Mouse (Mus musculus): ENCODE measurements around the gene Rccd1. TPM values are rescaled to one million over a fixed set of nuclear protein-coding genes. Genes with fewer than 3 reads are reported as not detected.

The Rccd1 gene
- 12.6 and 19.0 TPM in 2 replicates for total RNA-seq (2017)

DNA sequence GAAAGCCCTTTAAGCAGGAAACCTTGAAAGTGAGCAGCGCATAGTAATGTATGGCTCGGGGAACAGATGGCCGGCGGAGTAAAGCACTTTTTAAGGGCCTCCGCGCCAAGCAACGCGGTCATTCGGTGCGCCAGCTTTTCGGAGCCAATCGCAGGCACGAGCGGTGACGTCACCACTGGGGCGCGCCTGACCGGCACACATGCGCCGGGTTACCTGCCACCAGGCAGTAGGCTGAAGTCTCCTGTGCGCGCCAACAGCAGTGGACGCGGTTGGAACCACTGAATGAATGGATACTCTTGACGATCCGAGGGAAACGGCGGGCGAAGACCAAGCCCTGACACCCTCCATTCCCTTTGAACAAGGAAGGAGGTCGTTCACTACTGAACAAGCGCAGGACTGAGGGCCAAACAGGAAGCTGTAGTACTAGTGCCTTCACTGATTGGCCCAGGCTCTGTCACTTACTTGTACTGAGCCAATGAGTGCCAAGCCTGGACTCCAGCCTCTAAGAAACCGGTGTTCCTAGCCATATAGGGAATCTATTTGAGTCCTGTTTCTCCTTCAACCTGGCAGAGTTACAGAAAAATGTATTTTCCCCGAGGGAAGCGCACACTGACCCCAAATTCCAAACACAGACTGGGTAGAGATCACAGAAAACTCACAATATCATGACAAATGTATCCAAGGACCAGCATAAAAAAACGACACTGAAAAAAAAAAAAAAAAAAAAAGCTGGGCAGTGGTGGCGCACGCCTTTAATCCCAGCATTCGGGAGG is at the start of gene Rccd1:
TSS of gene Rccd1 (minus strand) at position 412 of the 773 bp plus-strand sequence.
- ATAC-seq (replicated peaks; ENCODE audit: low read depth, poor library complexity, severe bottlenecking) = peak; percentile 97

DNA sequence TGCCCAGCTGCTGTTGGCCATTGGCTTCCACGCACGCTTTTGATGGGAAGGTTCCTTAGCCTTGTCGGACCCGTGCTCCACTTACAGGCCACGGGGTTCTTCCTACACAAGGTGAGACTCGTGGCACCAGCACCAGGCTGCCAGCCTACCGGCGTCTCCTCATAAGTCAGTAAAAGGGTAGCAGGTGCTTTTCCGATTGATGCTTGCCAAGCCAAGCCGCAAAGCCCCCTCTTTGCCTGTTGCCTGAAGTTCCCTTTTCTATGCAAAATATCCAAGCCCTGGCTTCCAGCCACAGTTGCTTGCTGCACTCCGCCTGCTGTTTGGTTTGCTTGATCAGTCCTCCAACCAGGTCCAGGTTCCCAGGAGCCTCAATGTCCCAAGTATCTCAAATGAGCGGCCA is 49.6 kb upstream of the Rccd1 start:
- peak; percentile 12 for ATAC-seq (replicated peaks; ENCODE audit: low read depth, poor library complexity, severe bottlenecking)

DNA sequence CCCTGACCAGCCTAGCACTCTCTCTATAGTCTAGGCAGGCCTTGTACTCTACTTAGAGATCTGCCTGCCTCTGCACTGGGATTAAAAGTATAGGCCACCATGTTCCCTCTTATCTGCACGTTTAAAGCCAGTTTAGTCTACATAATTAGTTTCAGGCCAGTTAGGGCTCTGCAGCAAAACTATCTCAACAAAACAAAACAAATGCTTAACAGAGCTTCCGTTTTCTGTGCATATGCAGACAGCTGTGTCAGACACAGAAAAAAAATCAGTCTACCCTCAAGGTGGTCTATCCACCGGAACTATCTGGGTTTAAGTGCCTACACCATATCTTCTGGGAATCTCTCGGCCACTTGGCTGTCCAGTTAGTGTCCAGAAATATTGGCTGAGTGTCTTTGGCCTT is 49.1 kb upstream of the Rccd1 start:
- ATAC-seq (replicated peaks; ENCODE audit: low read depth, poor library complexity, severe bottlenecking) = no peak

DNA sequence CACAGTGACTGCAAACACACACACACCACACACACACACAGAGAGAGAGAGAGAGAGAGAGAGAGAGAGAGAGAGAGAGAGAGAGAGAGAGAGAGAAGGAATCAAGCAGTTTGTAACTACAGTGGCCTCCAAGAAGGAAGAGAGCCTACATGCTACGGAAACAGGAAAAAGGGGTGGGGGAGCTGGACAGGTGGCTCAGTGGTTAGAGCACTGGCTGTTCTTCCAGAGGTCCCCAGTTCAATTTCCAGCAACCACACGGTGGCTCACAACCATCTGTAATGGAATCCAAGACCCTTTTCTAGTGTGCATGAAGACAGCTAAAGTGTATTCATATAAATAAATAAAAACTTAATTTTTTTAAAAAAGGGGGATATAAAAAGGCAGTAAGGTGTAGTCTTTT is 48.4 kb upstream of the Rccd1 start:
- no peak for ATAC-seq (replicated peaks; ENCODE audit: low read depth, poor library complexity, severe bottlenecking)

DNA sequence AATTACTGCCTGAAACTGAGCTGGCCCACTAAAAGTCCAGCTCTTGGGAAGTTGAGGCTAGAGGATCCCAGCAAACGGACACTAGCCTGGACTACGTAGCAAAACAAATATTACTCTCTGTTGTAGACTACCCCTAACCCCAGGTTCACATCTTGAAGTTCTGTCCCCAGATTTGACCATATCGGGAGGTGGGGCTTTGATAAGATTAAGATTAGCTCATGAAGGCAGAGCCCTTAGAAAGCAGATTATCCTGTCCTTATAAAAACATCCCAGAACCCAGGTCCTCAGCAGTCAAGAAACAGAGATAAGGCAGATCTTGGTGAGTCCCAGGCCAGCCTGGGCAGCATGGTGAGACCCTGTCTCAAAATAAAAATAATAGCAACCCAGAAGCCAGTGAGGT is 47.9 kb upstream of the Rccd1 start:
- ATAC-seq (replicated peaks; ENCODE audit: low read depth, poor library complexity, severe bottlenecking) = no peak

DNA sequence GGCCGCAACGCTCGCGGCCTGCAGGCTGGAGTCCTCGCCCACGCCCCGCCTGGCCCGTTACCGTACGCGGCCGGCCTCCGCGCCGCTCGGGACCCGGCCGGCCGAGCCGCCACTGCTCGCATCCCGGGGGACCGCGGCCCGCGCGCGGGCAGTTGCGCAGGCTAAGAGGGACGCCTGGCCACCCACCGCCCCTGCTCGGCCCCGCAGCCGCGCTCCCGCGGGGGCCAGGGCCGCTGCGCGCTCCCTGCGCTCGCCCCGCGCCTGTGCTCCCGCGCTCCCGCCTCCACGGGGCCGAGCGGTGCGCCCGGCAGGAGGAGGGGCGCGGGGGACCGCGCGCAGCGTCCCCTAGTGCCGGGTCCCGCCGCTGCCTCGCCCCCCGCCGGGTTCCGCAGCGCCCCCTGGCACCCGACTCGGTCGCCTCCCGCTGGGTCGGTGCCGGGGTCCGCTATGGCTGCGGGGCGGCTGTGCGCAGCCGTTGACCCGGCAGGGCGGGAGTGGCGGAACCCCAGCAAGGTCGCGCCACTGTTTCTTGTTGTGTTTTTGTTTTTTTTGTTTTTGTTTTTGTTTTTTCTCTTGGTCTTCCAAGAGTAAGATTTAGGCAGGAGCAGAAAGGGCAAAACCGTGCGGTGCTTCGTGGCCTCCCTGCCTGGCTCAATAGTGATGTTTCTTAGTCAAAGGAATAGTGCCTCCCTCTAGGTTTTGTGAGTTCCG is 46.9 kb upstream of the Rccd1 start, which contains the start of gene Man2a2:
TSS of gene Man2a2 (minus strand) at position 335 of the 711 bp plus-strand sequence.
- ATAC-seq (replicated peaks; ENCODE audit: low read depth, poor library complexity, severe bottlenecking) = peak; percentile 20; the same call in 1 of the 2 replicates

DNA sequence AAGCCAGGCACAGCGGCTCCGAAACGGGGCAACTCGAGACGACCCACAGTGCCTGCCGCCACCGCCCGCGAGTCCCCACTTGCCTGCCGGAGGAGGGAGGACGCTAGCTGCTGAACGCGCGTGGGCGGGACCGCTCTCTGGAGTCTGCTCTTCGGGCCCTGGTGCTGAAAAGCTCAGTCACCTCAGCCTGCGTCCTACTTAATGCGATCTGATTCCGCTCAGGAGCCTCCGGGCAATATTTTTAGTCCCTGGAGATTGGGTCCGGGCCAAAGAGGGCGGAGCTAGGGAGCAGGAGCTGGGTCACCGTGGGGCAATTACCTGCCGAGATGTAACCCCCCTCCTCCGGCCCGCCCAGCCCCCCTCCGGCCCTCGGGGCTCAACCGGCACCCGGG is 46.4 kb upstream of the Rccd1 start:
- ATAC-seq (replicated peaks; ENCODE audit: low read depth, poor library complexity, severe bottlenecking) = peak; percentile 37

DNA sequence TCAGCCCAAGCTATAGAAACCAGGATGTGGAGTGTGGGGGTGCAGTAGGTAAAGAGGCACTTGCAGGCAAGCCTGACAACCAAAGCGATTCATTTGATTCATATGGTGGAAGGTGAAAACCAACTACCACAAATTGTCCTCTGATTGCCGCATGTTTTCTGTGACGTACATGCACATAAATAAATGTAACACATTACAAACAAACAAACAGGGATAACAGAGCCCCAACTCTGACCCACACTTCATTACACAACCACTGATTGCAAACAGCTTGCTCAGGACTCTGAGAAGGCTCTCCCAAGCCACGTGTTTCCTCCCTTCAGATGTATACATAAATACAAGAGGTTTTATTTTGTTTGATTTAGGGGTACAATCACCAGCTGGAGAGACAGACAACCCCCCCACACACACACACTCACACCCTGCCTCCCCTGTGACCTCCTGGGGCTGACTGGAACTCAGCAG is 45.7 kb upstream of the Rccd1 start:
- no peak for ATAC-seq (replicated peaks; ENCODE audit: low read depth, poor library complexity, severe bottlenecking)

DNA sequence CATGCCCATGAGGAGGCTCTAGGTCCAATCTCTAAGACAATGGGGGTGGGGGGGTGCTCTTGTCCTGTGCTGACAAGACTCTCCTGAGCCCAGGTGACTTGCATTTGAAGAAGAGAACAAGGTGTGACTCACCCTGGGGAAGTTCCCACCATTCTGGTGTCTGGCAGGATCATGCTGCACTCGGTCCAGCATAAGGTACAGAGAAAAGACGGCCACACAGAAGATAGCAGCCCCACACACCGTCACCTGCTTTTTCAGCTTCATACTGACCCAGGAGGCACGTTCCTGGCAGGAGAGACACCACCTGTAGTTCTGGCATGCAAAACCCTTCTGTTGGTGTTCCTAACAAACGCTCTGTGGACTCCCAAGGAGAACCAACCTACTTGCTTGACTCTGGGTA is 45.2 kb upstream of the Rccd1 start:
- ATAC-seq (replicated peaks; ENCODE audit: low read depth, poor library complexity, severe bottlenecking) = no peak

DNA sequence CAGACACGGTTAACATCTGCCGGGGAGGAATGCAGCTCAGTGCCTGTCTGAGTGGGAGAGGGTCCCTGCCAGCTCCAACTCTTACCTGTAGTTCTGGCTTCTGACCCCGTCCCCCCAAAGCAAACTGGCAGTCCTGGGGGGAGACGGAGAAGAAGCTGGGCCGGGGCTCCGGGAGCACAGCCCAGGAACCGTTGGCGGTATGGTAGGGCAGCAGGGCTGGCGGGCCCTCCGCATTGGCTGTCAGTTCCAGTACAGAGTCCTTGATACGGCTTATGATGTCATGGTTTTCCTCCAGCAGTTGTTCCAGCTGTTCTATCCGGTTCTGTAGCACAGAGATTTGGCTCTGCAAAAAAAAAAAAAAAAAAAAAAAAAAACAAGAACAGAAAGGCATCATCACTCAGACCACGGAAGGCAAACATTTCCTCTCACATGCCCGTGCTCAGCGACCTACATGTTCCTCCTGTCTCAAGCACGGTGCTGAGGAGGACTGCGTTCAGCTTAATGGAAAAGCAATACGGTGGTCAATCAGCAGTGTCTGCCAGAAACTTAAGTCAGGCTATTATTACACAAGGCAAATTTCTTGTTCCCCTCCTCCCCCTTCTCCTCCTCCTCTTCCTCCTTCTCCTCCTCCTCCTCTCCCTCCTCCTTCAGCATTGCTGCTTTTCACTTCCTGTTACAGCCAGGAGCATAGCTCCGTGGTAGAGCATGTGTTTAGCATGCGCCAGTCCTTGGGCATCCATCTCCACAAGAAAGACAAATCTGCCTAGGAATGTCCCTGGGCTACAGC is 44.6 kb upstream of the Rccd1 start:
- peak; percentile 60 for ATAC-seq (replicated peaks; ENCODE audit: low read depth, poor library complexity, severe bottlenecking)

DNA sequence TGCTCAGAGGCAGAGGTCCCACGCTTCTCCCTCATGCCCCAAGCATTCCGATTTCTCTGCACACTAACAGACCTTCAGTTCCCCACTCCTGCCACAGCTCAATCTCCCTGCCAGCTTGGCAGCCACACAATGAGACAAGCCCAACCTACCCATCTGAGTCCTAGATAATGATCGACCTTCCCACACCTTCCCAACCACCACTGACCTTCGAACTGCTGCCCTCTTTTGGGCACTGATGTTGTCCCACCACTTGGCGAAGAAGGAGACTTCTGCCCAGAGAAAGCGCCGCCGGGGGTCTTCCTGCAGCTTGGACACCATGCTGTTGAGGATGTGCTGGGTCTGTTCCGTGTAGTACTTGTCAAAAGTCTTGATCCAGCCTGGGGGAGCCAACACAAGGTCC is 43.8 kb upstream of the Rccd1 start:
- ATAC-seq (replicated peaks; ENCODE audit: low read depth, poor library complexity, severe bottlenecking) = no peak

DNA sequence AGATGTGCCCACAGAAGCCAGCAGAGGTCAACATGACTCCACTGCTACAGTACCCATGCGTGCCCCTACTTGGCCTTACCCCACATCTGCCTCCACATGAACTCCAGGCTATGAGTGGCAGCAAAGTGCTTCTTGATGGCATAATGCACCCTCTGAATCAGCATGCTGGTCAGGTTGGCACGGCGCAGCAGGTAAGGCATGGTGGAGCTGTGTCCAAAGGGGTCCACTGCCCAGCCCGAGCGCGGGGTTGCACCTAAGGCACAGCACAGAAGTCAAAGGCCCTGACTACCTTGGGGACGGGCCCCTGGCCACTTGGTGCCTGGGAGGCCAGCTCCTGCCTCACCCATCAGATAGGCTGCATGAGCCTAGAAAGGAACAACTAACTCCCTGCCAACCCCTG is 43.0 kb upstream of the Rccd1 start:
- no peak for ATAC-seq (replicated peaks; ENCODE audit: low read depth, poor library complexity, severe bottlenecking)

DNA sequence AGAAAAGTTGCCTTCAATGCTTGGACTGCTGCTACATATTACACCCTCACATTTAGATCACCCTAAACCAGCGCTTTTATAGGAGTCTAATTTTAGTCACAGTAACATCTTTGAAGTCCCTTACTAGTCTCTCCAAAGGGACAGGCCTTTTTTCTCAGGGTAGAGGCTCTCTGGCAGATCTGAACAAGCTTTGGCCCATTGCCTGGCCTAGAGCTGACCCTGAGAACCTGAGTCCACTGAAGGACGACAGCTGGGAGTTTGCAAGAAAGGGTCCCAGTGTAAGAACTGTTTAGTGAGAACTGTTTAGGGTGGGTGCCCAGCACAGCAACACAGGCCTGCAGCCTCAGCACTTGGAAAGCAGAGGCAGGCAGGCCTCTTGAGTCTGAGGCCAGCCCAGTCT is 41.5 kb upstream of the Rccd1 start:
- ATAC-seq (replicated peaks; ENCODE audit: low read depth, poor library complexity, severe bottlenecking) = no peak

DNA sequence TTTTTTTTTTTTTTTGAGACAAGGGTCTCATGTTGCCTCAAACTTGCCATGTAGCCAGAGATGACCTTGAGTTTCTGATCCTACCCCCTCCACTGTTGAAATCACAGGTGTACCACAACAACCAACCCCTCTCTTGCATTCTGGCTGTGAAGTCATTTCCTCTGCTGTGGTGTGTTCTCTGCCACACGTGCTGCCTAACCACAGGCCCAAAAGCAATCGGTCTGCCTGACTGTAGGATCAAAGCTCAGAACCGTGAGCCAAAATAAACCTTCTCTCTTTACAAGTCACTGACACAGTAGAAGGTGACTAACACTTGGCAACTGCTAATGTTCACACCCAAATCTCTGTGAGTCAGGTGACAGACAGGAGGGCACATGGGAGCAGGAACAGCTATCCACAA is 36.2 kb upstream of the Rccd1 start:
- ATAC-seq (replicated peaks; ENCODE audit: low read depth, poor library complexity, severe bottlenecking) = no peak

DNA sequence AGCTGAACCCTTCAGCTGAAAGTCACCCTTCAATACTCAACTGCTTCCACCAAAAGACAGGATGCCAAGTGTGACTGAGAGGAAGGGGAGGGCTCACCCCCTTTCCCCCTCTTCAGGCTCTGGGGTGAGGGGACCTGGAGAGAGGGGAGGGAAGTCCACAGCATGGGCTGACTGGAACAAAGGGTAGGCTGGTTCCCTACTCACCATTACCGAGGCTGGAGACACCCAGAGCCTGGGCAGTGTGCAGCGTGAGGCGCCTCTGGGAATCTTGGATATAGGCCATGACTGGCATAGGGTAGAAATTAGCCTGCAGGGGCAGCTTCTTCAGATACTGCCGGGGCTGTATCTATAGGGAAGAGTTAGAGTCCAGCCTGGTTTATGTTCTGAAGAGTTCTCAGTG is 33.8 kb upstream of the Rccd1 start:
- ATAC-seq (replicated peaks; ENCODE audit: low read depth, poor library complexity, severe bottlenecking) = no peak

DNA sequence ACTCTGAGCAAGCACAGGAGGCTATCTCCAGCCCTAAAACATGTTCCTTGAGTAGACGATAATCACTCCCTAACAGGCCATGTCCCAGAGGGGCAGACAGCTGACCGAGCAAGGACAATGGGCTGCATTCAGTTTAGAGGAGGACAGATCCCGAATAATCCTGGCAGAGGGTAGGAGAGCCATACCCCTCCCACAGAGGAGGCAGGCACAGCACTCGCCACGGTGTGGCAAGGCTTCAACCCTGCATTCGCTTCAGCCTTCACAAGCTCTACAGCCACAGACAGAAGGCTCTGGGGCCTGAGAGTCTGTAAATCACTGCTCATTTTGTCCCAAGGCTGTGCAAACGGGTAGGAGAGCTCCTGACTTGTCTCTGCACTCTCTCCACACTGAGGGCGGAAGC is 32.9 kb upstream of the Rccd1 start:
- no peak for ATAC-seq (replicated peaks; ENCODE audit: low read depth, poor library complexity, severe bottlenecking)

DNA sequence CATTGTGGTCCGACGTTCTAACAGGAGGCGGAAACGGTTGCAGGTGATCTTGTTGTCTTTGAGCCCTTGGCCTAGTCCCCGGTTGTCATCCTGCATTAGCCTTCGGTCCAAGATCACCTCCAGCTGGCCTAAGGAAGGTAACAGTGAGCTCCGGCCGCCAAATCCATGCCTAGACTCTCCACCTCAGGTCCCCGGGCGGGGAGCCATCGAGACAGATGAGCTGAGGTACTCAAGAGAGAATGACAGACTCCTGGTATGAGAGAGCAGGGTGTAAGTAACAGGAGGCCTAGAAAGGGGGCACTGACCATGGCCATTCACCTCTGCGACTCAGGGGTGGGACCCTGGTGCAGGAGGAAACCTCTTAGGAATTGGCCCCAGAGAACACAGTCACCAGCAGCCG is 32.1 kb upstream of the Rccd1 start:
- no peak for ATAC-seq (replicated peaks; ENCODE audit: low read depth, poor library complexity, severe bottlenecking)

DNA sequence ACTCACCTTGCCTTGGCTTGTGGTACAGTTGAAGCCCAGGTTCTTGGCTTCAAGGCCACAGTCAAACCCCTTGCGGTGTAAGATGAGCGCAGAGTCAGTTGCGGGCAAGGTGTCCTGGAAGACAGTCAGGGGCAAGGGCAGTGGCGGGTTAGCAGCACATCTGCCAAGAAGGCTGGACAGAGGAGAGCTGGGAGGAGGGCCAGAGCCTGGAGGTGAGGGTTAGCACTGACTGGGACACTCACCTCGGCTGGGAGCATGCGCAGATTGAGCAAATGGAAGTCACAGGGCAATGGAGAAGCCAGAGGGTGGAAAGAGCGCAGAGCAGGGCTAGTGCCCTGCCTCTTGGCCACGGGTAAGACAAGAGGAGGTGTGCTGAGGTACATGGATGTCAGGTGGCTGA is 28.7 kb upstream of the Rccd1 start:
- ATAC-seq (replicated peaks; ENCODE audit: low read depth, poor library complexity, severe bottlenecking) = no peak

DNA sequence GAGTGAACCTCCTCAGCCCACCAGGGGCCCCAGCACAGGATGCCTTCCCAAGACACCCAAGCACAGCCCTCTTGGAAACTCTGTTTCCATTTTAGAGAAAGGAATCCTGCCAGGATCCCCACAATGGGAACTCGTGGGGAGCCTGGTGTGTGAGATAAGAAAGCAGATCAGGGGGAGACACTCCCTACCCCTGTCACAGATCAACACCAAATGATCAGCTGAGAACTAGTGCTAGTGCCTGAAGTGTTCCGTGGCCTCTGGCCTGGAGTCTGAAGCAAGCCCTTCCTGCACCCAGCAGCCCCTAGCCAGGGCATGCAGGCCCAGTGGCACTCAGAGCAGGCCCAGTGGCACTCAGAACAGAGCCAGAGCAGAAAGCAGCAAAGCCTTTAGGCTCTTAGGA is 26.6 kb upstream of the Rccd1 start:
- ATAC-seq (replicated peaks; ENCODE audit: low read depth, poor library complexity, severe bottlenecking) = peak; percentile 31; the same call in 1 of the 2 replicates

DNA sequence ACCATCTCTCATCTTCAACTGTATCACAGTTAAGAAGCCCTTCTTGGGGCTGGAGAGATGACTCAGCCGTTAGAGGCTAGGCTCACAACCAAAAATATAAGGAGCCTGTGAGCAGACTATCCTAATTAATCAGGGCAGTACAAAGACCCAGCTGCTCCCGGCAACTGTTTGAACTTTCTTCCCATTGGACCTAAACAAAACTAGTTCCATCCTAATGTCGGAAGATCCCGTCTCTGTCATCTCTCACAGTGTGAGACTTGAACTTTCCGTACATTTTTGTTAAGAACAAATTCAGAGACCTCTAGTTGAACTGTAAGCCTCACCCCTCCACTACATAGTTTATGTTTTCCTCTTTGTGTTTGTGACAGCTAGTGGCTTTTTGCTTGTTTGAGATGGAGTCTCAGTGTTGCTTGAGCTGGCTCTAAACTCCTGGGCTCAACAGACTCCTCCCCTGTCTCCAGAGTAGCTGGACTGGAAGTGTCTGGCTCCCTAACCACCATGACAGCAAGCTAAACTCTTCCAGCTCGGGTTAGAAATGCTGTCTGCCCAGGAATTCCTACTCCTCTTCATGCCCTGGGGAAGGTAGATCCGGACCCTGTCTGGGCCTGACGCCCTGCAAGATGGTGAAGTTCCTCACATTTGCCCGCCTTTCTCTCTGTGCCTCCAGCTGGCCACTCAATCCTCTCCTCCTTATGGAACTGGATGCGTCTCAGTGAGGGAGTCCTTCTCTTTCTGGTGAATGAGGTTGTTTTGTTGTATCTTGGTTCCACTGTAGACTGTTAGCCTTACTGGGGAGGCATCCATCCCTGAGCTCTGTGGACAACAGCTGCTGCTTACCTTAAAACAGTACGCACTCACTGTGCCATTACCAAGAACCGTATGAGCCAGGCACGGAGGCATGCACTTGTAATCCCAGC is 23.7 kb upstream of the Rccd1 start:
- ATAC-seq (replicated peaks; ENCODE audit: low read depth, poor library complexity, severe bottlenecking) = no peak
